Mouse (Mus musculus) ES-E14 (cell line): ENCODE results near the gene Myo5a.

Experiments used
- HCFC1 ChIP-seq: IDR thresholded peaks from 2 replicates; pipeline ENCODE4 v1.6.1; 2012; ENCODE audit warnings: low read length, inconsistent platforms, borderline replicate concordance; ENCODE audit not compliant: insufficient read depth
- MAFK ChIP-seq: IDR thresholded peaks from 2 replicates; pipeline ENCODE4 v1.6.1; 2014; ENCODE audit warnings: mild to moderate bottlenecking, low read depth, low read length, inconsistent platforms; ENCODE audit not compliant: insufficient read depth
- ZC3H11A ChIP-seq: IDR thresholded peaks from 2 replicates; pipeline ENCODE4 v1.6.1; 2012; ENCODE audit warnings: low read depth, mild to moderate bottlenecking, inconsistent platforms, low read length, borderline replicate concordance

DNA sequence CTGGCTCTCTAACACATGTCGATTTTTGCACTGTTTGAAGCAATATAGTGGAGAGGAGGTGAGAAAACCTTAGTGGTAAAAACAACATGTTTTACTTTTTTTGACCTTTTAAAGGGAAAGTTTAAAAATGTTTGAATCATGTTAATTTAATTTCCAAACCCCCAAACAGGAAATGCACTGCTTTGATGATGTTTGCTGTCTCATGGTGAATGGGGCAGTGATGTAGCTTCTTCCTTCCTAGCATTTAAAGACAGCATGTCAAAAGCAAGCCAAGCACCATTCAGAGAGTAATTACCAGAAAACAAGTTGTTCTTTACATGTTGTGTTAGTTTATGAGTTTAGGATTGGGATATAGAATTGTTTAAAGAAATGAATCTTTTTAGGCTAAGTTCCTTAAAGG, 138.4 kb downstream of the Myo5a start:
- no peak for TF ChIP-seq HCFC1
- no peak for TF ChIP-seq ZC3H11A
- TF ChIP-seq MAFK: no peak
